Mouse (Mus musculus) c-Kit-positive CD71-negative TER-119-negative erythroid progenitor cells, embryonic 14.5 days (primary cell): ENCODE measurements around the gene Hnrnpdl.

Experiments used
- DNase-seq: peaks from one replicate; pipeline ENCODE4 v3.0.0-alpha.2; 2013; ENCODE audit warnings: low read depth

The Hnrnpdl gene

DNA sequence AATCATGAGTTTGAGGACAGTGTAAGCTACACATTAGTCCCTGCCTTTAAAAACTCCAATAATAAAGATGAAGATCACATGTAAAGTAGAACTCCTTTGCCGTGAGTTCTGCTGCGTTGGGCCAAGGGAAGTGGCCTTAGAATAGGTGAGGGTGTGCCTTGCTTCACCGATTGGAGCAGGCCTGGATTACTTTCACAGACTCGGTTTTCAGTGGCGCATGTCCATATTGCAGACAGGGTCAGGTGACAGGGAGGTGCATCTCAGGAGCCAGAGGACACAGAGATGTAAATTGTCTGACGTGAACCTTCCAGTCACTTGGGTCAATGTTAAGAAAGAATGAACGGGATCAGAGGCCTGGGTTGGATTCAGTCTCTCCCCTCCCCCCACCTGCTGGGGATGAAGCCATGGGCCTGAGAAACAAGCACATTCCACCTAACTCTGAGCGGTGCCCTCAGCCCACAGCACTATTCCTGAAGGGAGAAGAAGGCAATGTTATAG is 7.7 kb upstream of the Hnrnpdl start:
- no peak for DNase-seq

DNA sequence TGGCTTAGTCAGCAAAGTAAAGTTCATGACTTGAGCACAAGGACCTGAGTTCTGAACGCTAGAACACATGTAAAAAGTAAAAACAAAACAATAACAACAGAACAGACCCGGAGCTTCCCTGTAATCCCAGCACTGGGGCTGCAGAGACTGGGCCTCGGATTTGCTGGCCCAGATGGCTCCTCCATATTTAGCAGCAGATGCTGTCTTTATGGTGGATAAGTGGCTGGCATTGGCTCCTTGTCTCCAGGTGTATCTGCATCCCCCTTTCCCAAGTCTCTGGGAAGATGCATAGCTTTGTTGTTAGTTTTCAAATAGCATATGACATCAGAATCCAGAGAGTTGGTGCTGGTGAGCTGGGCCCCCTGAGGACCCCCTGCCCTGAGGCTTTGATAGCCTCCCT is 6.6 kb upstream of the Hnrnpdl start:
- no peak for DNase-seq

DNA sequence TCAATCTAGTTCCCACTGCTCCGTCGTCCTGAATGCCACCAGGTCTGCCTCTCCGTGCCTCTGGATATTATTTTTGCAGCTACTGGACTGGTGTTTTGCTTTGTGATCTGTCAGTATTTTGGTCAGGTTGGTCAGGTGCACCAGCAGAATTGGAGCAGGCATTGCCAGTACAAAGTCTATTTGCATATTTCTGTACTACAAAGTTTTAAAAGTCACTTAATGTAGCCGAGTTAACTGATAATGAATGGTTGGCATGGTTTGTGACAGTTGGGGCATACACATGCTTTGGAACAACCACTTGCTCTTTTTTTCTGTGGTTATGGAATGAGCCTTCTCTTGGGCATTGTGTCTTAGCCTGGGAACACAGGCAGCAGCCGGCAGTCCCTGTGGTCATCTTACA is 5.2 kb upstream of the Hnrnpdl start:
- DNase-seq = no peak

DNA sequence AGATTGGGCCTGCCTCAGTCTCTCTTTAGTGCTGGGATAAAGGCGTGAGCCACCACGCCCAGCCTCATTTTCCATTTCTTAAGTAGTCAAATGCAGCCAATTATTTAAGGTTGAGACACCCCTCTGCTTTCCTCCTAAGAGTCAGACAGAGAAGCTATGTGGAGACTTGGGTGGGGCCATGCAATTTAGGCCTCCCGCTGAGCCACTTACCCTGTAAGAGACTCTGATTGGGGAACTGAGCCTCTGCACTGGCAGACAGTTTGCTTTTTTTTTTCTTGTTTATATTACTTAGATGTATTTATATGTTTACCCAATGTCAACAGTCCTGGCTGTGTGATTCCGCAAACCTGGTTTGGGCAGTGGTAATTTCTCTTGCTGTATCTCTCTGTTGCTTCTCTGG is 4.6 kb upstream of the Hnrnpdl start:
- no peak for DNase-seq

DNA sequence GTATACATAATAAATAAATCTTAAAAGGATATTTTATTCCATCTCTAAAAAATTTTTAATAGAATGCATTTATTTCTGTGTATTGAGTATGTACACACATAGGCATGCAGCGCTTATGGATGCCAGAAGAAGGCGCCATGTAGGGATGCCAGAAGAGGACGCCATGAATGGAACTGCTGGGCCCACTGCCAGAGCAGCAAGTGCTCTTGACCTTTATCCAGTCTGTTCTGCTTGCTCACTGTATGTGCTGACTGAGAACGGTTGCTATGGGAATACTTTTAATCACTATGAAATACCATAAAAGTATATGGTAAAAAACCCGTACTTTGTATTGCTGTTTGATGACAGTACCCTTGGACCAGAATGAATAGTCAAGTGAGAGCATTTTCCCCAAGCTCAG is 3.9 kb upstream of the Hnrnpdl start:
- no peak for DNase-seq

DNA sequence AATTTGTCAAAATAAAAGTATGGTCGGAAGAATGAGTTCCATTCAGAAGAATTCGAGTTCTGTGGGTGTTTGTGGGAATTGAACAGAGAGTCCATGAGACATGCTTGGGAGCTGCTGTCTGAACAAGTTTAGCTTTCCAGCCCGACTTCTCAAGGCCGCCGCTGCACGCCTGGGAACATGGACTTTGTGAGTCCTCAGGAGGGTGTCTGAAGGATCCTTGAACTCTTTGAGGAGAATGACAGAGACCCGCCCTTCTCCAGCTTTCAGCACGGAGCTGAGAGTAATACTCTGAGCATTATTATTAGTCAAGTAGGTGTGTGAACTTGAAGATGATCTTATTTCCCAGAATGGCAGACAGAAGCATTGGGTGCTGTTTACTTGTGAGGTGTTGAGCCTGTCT is 3.0 kb upstream of the Hnrnpdl start:
- no peak for DNase-seq

DNA sequence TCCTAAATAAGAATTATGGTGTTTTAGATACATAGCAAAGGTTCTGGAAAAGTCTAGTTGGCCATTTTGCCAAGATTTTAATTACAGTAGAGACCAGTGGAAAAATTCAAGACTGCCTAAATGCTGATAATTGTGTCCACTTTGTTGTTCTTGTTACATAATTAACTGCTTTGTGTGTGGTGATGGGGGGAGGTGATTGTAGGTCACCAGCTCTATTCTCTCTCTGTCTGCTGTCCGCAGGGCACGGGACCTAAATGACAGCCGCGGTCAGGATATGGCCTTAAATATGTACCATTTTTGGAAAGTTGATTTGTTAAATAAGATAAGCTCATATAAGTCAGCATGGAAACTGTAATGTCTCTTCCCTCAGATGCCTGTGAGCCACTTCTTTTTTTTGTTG is 1.8 kb upstream of the Hnrnpdl start:
- DNase-seq = no peak

DNA sequence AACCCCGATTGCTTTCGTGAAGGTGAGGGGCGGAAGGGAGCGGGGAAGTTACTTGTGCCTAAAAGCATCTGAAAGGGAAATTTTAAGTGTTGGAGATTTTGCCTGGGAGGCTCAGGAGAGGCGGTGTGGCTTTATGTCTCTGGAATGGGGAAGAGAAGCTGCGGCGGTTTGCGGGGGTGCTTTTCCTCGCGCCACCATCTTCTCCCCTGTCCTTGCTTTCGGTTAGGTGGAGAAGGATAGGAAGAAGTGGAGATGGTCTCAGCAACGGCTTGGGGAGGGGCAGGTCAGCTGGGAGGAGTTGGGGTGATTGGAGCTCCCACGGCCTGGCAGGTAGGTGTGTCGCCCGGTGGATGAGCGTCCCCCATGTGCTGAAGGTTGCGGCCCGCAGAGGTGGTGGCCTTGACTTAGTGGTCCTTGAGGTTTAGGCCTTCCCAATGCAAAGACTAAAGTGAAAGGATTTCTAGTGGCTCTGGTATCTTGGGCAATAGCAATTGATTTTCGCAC is 869 bp upstream of the Hnrnpdl start:
- DNase-seq = no peak

DNA sequence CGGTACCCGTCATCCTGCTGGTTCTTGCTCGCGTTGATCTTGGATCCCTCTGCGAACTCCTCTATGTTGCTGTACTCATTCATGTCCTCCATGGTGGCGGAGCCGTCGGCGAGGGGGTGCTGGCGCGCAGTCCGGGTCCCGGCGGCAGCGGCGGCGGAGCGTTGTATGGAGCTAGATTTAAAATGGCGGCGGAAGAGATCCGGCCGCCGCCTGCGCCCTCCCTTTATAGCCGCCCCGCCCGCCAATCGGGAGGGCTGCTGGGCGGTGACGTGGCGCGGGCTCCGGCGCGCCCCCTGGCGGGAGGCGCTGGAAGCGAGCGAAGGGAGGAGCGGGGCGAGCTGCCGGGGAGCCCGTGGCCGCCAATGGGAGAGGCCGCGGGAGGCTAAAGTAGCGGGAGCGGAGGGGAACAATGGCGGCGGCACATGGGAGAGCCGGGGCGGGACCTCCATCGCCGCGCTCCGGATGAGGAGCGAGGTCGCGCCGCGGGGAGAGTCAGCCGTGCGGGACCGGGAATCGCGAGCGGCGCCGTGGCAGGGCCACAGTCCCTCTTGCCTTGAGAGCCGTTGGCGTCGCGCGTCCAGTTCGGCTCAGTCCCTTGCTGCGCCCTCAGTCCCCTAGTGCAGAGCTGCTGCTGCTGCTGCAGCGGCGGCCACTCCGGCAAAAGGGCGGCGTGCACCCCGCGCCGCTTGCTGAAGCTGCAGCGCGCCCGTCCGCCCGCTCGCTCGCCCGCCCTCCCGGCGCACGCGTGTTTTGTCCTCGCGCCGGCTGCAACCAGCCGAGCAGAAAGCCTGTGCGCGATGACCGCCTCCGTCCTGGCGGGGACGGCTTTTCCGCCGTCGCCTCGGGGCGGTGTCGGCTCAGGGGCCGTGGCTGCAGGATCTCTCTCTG is 506 bp downstream of the Hnrnpdl start:
- DNase-seq = peak; percentile 81

DNA sequence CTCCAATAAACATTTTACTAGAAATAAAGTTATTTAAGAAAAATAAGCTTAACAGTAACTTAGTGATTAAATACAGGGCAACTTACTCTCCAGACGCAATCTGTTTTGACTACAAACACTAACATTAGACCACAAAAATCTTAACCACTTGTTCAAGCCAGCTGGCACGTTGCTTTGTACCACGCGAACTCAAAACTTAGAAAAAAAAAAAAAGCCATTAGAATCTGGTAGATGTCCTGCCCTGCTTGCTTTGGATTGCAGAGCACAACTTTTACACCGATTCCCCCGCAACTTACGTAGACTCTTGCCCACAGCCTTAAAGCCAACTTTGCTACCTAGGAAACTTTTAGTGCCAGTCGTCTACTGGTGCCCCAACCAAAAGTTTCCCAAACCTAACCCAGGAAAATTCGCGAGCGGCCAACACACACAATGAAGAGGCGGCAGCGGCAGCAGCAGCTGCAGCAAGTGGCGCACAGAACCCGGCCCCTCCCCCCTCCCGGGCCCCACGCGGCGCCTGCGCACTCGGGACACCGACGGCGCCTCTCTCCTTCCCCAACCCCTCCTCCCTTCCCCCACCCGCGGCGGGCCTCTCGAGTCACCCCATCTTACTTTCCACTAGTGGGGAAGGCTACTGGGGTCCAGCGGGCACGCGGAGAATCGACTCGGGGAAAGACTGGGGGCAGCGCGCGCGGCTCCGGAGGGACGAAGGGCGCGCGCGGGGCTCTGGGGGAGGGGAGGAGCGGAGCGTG is 1.3 kb downstream of the Hnrnpdl start:
- peak; percentile 69 for DNase-seq

DNA sequence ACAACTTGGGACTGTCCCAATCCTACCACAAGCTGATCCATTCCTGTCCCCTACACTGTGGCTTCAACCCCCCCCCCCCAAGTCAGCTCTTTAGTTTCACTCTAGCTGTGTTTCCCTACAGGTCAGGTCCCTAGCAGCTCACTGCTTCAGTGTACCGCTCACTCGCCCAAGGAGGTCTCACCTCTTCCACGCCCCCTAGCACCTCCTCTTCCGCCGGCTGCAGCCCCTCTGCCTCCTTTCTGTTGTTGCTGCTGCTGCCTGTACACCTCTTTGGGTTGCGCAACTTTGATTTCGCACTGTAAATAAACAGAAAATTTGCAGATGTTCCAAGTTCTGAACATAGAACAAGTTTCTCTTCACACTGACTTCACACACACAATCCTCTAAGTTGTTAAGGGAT is 2.8 kb downstream of the Hnrnpdl start:
- no peak for DNase-seq

DNA sequence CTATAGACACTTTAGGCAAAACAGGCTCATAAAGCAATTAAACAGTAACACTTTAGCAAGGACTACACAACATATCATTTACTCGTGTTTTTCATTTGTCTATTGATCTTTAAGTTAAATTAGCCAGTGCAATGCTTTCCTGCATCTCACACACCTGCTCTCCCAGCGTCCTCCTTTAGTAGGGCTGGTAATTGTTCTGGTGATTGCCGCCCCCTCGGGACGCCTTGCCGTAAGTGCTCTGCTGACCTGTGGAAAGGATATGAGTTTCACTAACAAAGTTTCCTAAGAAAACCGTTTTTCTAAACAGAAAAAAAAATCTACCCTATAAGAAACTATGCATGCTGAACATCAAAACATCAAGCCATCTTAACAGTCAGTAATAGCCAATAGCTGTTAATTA is 3.5 kb downstream of the Hnrnpdl start:
- DNase-seq = no peak

DNA sequence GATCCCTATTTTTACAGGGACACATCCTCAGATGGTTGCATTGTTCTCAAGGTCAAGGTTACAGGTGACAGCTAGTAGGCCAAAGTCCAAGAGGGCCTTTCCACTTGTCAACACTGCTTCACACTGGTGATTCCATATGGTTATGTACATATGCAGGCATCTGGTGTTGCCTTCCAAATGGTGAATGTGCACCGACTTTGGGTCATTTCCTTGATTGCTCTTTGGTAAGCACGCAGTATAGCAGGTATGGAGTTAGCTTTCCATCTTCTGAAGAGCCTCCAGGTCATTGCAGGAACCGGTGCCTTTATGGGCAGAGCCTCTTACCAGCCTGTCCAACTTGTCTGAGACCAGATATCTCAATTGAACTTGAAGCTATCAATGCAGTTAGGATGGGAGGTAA is 6.8 kb downstream of the Hnrnpdl start:
- no peak for DNase-seq

DNA sequence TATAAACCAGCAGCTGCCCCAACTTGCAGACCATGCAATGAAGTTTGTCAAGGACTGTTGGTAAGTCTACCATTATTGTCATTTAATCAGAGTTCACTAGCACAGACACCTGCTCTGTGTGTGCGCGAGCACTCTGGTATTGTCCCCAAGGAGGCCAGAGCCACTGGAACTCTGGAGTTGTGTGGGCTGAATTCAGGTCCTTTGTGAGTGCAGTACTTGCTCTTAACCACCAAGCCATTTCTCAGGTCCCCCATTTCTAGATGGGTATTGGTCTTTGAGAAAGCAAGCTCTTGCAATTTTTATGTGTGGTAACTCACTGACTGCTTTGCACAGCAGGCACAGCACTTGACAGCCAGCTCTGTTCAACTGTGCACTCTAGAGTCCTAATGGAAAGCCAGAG is 7.4 kb downstream of the Hnrnpdl start:
- no peak for DNase-seq

DNA sequence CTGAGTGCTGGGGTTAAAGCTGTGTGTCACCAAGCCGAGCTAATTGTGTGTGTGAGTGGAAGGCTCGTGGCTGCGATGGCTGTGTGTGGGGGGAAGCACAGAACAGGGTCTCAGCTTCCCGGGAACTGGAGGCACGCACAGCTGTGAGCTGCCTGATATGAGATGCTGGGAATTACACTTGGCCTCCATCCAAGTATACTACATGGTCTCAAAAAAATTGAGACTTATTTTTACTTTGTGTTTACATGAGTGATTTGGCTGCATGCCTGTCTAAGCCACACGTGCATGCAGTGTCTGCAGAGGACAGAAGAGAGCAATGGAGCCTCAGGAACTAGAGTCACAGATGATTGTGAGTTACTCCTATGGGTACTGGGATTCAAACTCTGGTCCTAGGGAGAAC is 9.4 kb downstream of the Hnrnpdl start:
- DNase-seq = no peak

DNA sequence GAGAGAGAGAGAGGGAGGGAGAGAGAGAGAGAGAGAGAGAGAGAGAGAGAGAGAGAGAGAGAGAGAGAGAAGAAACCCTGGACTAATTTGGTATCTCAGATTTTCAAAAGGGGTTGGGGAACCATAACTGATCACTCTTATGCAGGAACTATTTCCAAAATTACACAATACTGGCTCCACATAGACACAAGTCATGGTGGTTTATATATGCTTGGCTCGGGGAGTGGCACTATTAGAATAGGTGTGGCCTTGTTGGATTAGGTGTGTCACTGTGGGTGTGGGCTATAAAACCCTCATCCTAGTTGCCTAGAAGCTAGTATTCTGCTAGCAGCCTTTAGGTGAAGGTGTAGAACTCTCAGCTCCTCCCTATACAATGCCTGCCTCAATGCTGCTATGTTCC is 14.6 kb downstream of the Hnrnpdl start:
- DNase-seq = no peak

DNA sequence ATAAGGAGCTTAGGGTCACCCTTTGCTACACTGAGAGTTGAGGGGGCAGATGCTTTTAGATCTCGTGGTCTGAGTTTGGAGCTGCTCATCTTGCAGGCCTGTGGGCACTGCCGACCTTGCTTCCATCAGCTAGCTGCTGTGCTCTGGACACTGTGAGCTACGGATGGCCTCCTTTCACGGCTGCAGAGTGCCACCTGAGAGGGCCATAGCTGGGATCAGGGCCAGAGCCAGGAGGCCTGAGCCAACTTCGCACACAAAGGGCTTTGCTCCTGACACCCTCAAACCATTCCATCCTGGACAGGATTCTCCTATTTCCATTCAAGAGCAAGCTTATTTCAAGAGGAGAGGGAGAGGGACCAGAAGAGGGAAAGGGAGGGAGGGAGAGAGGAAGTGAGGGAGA is 15.1 kb downstream of the Hnrnpdl start:
- no peak for DNase-seq

DNA sequence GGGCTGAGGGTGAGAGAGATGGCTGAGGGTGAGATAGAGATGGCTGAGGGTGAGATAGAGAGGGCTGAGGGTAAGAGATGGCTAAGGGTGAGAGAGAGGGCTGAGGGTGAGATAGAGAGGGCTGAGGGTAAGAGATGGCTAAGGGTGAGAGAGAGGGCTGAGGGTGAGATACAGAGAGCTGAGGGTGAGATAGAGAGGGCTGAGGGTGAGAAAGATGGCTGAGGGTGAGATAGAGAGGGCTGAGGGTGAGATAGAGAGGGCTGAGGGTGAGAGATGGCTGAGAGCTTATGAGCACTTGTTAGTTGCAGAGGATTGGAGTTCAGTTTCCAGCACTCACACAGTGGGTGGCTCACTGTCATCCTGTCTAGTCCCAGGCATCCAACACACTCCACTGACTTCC is 19.4 kb downstream of the Hnrnpdl start:
- no peak for DNase-seq

DNA sequence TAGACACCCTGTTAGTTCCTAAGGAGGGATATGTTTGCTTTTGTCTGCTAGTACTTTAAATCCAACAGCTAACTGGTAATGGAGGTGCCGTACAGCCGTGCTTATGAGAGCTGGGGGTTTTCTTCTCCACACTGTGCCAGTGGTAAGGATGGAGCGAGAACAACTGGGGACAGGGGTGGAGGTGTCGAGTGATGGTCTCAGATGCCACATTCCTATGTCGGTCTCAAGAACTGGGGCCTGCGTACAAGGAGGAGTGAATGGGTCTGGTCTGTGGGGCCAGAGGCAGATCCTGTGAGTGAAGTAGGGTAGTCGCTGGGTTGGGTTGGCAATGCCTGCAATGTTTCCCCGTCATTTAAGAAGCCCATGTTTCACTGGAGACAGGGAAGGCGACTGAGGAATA is 26.9 kb downstream of the Hnrnpdl start:
- DNase-seq = no peak

DNA sequence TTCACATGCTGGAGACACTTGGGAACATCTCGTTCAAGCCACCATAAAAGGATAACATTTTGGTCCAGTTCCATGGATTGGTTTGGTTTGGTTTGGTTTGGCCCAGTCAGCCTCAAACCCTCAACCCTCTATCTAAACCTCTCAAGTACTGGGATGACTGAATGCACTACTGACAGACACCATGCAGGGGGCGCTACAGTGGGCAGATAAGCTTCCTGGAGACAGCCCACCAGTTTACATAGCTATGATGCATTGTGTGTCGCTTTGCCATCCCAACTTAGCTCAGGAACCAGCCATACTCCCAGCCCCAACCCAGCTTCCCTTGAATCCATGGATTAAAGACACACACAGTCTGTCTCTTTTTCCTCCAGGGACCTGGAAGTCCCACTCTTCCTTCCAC is 31.0 kb downstream of the Hnrnpdl start:
- no peak for DNase-seq

DNA sequence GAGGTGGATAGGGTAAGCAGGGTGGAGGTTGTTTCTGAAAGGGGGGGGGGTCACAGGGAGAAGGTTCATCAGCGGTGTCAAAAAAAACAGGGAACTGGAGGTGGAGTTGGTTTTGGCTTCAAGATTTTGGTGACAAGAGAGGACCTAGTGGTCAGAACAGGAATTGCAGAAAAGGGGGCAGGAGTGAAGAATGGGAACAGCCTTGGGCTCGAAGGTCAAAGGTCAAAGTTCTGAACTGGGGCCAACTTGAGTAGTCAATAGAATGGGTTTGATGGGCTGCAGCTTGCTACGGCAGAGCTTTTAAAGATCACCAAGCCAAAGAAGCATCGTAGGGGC is 32.5 kb downstream of the Hnrnpdl start:
- no peak for DNase-seq

DNA sequence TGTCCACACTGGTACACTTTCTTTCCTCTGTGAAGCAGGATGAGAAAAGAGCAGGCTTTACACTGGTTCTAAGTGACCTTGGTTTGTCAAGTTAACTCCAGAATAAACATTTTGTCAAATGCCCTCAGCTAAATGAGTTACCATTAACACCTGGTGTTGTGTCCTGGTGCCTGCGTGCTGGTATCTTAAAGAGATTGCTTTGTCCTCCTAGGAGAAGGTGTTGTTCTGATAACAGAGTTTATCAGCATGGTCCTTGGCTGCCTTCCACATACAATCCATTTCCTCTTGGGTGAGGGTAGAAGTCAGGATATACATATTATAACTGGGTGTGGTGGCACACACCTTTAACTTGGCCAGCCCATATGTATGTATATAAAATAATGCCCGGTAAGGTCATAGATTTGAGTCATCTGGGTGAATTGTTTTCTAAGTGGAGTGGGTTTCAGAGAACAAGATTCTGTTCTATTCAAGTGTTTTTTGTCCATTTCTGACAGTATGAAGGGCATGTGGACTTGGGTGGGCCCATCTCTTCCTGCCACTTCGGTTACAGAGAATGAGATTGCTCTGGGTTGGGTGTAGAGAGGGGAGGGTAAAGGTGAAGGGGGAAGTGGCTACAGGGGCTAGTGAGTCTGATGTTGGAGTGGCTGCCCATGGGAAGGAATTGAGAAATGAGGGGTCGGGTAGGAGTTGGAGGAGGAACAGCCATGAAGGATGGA is 33.0 kb downstream of the Hnrnpdl start:
- DNase-seq = no peak

DNA sequence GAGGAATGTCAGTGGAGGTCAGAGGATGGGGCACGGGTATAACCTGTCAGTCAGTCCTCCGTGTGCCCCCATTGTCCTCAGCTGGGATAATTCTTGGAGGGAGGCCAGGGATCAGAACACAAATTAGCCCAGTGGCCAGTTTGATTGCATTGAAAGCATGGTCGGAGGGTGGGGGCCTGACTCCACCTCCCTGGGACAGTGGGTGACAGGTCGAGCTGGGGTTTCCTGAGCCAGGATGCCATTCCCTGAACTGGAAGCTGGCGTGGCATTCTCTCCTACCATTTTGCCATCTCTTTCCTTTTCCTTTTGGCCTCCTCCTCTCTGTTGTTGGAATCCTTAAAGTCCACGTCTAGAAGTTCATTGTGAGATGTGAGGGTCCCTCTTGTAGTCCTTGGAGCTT is 33.6 kb downstream of the Hnrnpdl start:
- DNase-seq = no peak
